Mouse (Mus musculus): ENCODE data around the gene Dock2.
A peak's percentile ranks its signal among the peaks of the same experiment; 100 is the strongest.

The Dock2 gene

DNA sequence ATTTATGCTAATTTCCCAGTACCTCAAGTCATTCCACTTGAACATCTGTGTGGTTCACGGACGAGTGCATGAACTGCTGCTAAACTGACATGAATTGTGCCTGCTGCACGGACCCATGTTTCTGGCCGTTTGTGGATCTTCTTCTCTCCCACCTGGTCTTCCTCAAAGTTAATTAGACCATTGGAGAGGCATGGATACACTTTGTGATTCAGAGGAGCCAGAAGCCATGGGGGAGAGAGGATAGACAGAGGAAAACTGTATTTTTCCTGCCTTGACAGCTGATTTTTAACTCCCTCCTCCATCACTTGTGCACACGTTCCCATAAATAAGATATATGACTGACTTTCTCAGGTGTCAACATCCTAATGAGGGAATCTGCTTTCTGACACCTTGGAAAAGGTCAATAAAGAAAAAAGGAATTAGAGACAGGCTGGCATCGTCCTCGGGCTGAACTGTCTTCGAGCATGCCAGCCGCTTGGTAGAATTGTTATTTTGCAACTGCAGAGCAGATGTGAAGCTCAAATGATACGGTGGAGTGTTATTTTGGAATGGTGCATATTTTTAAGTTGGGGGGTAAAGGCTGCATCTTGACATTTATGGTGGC, 434.1 kb downstream of the Dock2 start:
- no peak for DNase-seq (ENCODE audit: low read depth, low spot score)

DNA sequence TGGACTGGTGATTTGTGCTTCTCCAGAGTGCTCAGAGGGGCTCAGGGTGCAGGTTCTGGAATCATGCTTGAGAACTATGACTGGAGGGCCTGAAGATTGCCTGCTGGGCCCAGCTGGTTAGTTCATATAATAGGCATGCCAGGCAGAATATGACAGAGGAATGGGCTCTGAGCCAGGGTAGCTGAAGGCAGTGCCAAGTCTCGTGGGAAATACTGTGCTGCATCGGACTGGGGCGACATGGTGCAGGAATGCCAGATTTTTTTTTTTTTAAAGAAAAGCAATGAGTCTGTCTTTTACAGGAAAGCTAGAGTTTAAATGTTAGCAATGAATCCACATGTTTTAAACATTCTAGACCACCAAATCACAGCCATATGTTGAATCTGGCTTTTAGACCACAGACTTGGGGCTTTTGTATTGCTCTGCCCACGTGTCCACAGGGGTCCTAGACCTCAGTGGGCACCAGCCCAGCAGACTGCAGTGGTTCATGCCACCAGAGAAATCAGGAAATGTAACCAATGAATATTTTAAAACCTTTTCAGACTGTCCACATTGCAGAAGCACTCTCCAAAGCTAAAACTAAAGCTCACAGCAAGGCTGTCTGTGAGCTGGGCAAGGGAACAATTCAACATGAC, 435.3 kb downstream of the Dock2 start:
- DNase-seq (ENCODE audit: low read depth, low spot score), result no peak

DNA sequence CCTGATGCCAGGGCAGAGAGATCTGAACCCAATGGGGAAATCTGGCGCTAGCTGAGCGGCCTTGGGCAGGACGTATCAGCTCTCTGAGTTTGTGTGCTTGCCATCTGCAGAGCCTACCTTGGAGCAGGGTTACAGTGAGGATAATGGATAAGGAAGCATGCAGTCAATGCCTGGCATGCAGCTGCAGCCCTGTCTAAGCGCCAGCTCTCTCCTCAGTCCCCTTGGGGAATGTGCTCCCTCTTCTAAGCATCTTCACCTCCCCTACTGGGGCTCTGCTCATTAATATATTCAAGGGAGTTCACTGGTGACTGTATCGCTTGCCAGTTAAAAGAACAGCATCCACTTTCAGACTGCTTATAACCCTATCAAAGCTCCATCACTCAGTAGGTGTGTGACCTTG, 439.4 kb downstream of the Dock2 start:
- DNase-seq (ENCODE audit: low read depth, low spot score), result no peak

- DNase-seq (ENCODE audit: low read depth, low spot score), result no peak
Observed at GRCm38 (mm10) chr11:34343742-34344307, 439.9 kb downstream of the Dock2 start.

DNA sequence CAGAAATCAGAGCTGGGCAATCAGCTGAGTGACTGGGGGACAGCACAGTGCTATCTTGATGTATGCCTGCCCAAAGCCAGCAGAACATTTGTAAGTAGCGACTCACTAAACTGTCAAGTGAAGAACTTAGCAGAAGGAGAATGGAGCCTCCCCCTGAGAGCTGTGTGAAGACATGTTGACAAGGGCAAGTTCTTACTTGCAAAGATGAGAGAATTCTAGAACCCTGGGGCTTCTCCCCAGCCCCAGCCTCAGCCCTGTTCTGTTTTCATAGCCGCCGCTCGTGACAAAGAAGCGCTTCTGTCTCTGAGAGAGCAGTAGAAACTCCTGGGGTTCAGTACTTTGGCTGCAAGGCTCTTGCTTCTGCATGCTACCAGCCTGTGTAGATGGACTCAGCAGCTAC, 444.0 kb downstream of the Dock2 start:
- DNase-seq (ENCODE audit: low read depth, low spot score), result no peak

- DNase-seq (ENCODE audit: low read depth, low spot score), result peak; percentile 59
Observed at GRCm38 (mm10) chr11:34337907-34338306, 445.8 kb downstream of the Dock2 start.

DNA sequence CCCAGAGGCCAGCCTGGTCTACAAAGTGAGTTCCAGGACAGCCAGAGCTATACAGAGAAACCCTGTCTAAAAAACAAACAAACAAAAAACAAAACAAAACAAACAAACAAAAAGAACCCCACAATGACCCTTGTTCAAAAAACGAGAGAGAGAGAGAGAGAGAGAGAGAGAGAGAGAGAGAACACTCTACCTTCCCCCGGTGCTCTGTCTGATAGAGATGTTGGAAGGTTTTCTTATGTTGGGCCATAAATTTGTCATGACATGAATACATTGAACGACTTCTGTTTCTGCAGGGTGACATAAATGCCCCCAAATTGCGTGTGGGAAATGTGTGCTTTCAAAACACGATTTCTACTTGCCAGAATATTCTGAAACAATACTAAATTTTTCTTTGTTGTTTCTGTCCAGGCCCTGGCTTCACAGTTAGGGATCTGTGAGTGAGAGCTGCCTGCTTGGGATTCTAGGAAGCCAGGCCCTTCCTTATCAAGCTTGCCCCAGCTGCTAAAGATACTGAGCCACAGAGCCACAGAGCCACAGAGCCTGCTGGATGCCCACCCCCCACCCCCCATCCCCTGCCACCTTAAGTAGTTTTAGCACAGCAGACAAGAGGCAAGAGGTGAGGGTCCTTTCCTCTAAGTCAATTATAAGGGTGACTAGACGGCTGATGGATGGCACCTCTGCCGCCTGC, 451.2 kb downstream of the Dock2 start:
- no peak for DNase-seq (ENCODE audit: low read depth, low spot score)

- no peak for DNase-seq (ENCODE audit: low read depth, low spot score)
Observed at GRCm38 (mm10) chr11:34323664-34324063, 460.0 kb downstream of the Dock2 start.

- no peak for DNase-seq (ENCODE audit: low read depth, low spot score)
Observed at GRCm38 (mm10) chr11:34319282-34319681, 464.4 kb downstream of the Dock2 start.

- no peak for DNase-seq (ENCODE audit: low read depth, low spot score)
Observed at GRCm38 (mm10) chr11:34317001-34317400, 466.7 kb downstream of the Dock2 start.

GRCm38 (mm10) chr11:34316176-34316575, 467.5 kb downstream of the Dock2 start:
- no peak for DNase-seq (ENCODE audit: low read depth, low spot score)

DNA sequence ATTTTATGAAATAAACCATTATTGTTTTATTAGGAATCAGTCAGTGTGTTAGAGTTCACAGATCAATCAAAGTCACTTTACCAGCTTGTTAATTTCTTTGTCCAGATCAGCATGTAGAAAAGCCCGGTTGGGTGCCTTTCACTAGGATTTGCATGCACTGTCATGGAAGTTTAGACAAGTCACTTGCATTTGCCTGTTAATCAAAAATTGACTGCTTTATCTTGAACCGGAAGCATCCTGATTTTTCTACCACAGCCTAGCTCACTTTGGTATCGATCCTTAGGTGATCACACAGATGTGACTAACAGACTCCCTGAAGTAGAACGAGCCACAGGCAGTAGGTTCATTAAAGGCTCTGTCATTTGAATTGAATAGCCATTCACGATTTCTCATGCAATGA, 468.3 kb downstream of the Dock2 start:
- peak; percentile 80 for DNase-seq (ENCODE audit: low read depth, low spot score)

- peak; percentile 82 for DNase-seq (ENCODE audit: low read depth, low spot score)
Observed at GRCm38 (mm10) chr11:34314534-34315379, 468.9 kb downstream of the Dock2 start, which contains the start of gene Fam196b. Gene Fam196b (plus strand): TSS chr11:34314822.

GRCm38 (mm10) chr11:34312208-34312607, 471.5 kb downstream of the Dock2 start:
- DNase-seq (ENCODE audit: low read depth, low spot score), result no peak

GRCm38 (mm10) chr11:34311717-34312116, 472.0 kb downstream of the Dock2 start:
- no peak for DNase-seq (ENCODE audit: low read depth, low spot score)

- no peak for DNase-seq (ENCODE audit: low read depth, low spot score)
Observed at GRCm38 (mm10) chr11:34309360-34309759, 474.3 kb downstream of the Dock2 start.

DNA sequence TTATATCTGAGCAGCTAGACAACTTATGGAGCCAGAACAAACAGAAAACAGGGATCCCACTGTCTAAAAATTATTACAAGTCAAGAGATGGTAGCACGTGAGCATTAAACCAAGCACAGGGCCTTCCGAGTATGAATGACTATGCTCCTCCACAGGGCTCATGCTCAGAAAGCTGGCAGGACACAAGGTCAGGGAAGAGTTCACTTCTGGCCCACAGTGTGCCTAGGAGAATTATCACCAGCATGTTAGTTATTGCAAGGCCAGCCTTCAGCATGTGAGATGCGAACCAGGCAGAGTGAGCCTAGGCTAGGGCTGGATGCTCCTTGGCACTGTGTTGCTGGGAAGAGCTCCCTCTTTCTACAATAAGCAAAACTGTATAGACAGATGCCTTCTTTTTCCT, 475.0 kb downstream of the Dock2 start:
- no peak for DNase-seq (ENCODE audit: low read depth, low spot score)

DNA sequence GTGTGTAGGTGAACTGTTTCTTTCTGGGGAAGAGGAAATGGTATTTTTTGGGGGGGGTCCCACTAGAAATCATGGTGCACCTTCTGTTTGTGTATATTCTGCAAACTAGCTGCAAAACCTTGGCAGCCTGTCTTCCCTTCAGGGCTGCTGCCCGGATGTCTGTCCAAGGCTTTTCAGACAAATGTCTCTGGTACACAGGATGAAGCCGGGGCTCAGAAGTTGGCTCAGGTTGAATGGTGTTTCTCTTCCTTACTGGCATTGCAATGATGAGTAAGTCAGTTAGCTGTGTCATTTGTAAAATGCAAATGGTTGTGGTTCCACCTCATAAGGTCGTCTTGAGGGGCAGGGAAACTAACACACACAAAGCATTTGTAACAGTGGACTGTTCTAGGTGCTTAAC, 477.5 kb downstream of the Dock2 start:
- no peak for DNase-seq (ENCODE audit: low read depth, low spot score)

DNA sequence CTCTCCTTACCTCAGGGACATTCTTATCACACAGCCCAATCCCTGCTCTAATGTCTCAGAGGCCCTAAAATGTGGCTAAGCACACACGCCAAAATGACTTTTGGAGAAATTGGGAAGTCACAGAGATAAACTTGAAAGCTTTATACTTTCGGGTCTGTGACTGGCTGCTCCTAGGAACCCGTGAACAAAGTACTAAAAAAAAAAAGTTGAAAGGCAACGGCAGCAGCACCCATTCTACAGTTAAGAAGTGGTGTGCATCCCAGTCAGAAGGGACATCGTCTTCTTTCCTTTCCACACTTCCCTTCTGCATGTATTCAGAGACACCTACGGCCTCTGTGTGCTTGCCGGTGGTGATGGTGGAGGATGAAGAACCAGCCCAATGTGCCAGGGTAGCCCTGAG, 483.6 kb downstream of the Dock2 start:
- no peak for DNase-seq (ENCODE audit: low read depth, low spot score)

DNA sequence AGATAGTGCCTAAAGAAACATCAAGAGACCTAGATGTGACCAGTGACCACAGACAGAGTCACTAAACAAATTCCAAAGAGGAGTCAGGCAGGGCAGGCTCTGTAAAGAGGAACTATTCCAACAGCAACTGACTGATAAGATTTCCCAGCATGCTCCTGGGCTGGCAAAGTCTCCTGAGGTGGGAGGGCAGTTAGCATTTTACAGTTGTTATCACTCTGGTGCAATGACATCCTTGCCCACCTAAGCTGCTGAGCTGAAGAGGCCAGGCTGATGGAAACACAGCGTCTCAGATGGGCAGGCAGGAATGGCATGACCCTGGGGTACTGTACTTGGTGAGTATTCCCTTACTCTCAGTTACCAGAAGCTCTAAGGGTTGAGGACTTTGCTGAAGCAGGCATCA, 484.1 kb downstream of the Dock2 start:
- DNase-seq (ENCODE audit: low read depth, low spot score), result no peak

DNA sequence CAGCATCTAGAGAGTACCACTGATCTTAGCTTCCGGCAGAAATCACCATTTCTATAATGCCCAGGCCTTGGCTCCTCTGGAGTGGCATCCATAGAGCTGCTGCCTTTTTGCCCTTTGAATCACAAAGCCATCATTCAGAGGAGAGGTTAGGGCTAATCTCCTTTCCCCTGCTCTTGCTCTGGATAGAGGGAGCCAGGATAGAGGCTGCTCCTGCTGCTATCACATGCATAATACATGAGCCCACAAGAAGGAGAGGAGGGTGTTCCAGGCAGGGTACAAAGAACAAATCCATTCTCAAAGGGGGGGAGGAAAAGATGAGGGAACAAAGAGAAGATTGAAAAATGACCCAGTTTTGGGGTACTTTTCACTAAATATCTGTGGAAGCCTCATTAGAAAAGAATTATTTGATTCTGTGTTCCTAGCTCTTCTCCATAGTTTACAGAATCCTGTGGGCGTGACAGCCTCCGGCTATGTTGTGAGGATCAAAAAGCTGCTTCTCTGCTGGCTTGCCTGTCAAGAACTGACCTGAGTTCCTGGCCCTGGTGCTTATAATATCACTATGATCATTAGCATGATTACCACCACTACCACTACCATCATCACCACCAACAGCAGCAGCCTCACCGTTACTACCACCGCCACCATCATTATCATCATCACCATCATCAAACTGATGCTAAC, 485.9 kb downstream of the Dock2 start:
- peak; percentile 81 for DNase-seq (ENCODE audit: low read depth, low spot score)

Data from ES-CJ7 (cell line).